16 mouse cellular contexts compared by ENCODE assay signal in the genomic region with DNA sequence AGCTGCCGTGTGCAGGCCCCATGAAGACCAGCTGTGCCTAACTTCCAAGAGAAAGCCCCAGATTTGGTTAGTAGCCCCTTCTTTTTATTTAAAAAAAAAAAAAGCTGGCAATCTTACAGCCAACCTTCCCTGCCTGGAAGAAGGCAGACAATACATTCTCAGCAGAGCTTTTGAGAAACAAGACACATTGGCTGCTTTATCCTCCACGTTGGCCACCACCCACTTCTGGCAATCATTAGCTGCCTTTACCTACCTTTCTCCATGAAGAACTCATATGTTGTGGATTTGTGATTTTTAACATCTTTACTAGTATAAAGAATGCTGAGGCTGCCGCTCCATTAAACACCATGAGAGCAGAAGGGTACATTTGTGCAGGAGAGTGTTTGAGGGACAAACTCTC.
"Had no signal": no experiment of that assay in that cellular context is flagged by ENCODE, and none has a peak within 500 bp of the region (broad histone marks: within the 10 kb centered on the region; RNA-seq: fewer than 3 reads in every experiment).

No protein-coding gene starts in this region.

- H3K9me3 ChIP-seq: neural tube, embryonic 13.5 days; neural tube, embryonic 15.5 days; stomach, embryonic 15.5 days had no signal

- H3K27me3 ChIP-seq: neural tube, embryonic 13.5 days; neural tube, embryonic 15.5 days; stomach, embryonic 15.5 days had no signal

- H3K4me2 ChIP-seq: neural tube, embryonic 13.5 days; neural tube, embryonic 15.5 days; stomach, embryonic 15.5 days had no signal

- H3K27ac ChIP-seq: neural tube, embryonic 13.5 days; neural tube, embryonic 15.5 days; stomach, embryonic 15.5 days; stomach, postnatal 0 days had no signal

- H3K36me3 ChIP-seq: neural tube, embryonic 13.5 days; neural tube, embryonic 15.5 days; stomach, embryonic 15.5 days had no signal

- H3K4me3 ChIP-seq: neural tube, embryonic 13.5 days; neural tube, embryonic 15.5 days; stomach, embryonic 15.5 days had no signal

- H3K4me1 ChIP-seq: stomach, embryonic 15.5 days had no signal

- H3K9ac ChIP-seq: neural tube, embryonic 13.5 days; neural tube, embryonic 15.5 days; stomach, embryonic 15.5 days had no signal

- DNase-seq: retina, postnatal 1 day; right cerebral cortex, adult 18-20 months; right cerebral cortex, postnatal 14 days; right cerebral cortex, postnatal 25 days; right cerebral cortex, postnatal 4 days; spleen, adult 18-20 months; thymus, adult 18-20 months; thymus, adult 2 months; thymus, postnatal 14 days; thymus, postnatal 25 days; thymus, postnatal 36 days; thymus, postnatal 4 days had no signal
